Mouse (Mus musculus) MEL (cell line): ENCODE results near the gene Sart1. TPM values are rescaled to one million over a fixed set of nuclear protein-coding genes. Genes with fewer than 3 reads are reported as not detected.

Experiments used
- DNase-seq: peaks from one replicate; pipeline ENCODE4 v3.0.0; 2011; ENCODE audit warnings: low read depth, low spot score
- H3K27ac ChIP-seq: 2 replicates; pipeline ENCODE4 v1.5.1; 2012; ENCODE audit warnings: low read depth, mild to moderate bottlenecking, control low read depth, low read length, moderate library complexity; ENCODE audit not compliant: control insufficient read depth
- H3K27me3 ChIP-seq, 2 experiments: fragments of 150-350 bp in 1 of 2; sonication (generic) in 1 of 2; 2 replicates each; pipeline ENCODE4 v1.6.1; 2012; ENCODE audit warnings: low read length in 2 of 2, mild to moderate bottlenecking in 2 of 2, improper control_type of control experiment in 1 of 2, moderate library complexity in 1 of 2; ENCODE audit not compliant: insufficient read depth in 2 of 2, control insufficient read depth in 1 of 2
- H3K36me3 ChIP-seq, 2 experiments: 2 replicates each; pipeline ENCODE4 v1.6.1; 2012 to 2014; ENCODE audit warnings: low read length in 2 of 2, improper control_type of control experiment in 1 of 2, inconsistent platforms in 1 of 2, mild to moderate bottlenecking in 1 of 2; ENCODE audit not compliant: insufficient read depth in 2 of 2, control insufficient read depth in 1 of 2
- H3K4me1 ChIP-seq, 2 experiments: fragments of 150-350 bp in 1 of 2; sonication (generic) in 1 of 2; 2 replicates each; pipeline ENCODE4 v1.6.1; 2012; ENCODE audit warnings: low read length in 2 of 2, improper control_type of control experiment in 1 of 2, mild to moderate bottlenecking in 1 of 2; ENCODE audit not compliant: insufficient read depth in 2 of 2, control insufficient read depth in 1 of 2
- H3K4me3 ChIP-seq, 2 experiments: fragments of 150-350 bp in 1 of 2; sonication (generic) in 1 of 2; 2 replicates each; pipeline ENCODE4 v1.5.1; 2012; ENCODE audit warnings: low read depth in 2 of 2, low read length in 2 of 2, mild to moderate bottlenecking in 2 of 2, moderate library complexity in 2 of 2, control low read depth in 1 of 2, improper control_type of control experiment in 1 of 2; ENCODE audit not compliant: control insufficient read depth in 1 of 2, insufficient read depth in 1 of 2
- H3K79me2 ChIP-seq: 2 replicates; pipeline ENCODE4 v1.6.1; 2012; ENCODE audit warnings: mild to moderate bottlenecking, low read length, moderate library complexity; ENCODE audit not compliant: control insufficient read depth, poor library complexity, insufficient read depth
- H3K9ac ChIP-seq: 2 replicates; pipeline ENCODE4 v1.6.1; 2012; ENCODE audit warnings: low read depth, mild to moderate bottlenecking, control low read depth, low read length, moderate library complexity; ENCODE audit not compliant: control insufficient read depth, poor library complexity, severe bottlenecking
- H3K9me3 ChIP-seq: fragments of 150-350 bp; sonication (generic); replicated peaks from 2 replicates; pipeline ENCODE4 v1.6.1; 2012; ENCODE audit warnings: mild to moderate bottlenecking, low read length, improper control_type of control experiment, moderate library complexity; ENCODE audit not compliant: insufficient read depth
- CHD1 ChIP-seq: IDR thresholded peaks from 2 replicates; pipeline ENCODE4 v1.6.1; 2012; ENCODE audit warnings: low read depth, mild to moderate bottlenecking, inconsistent platforms, low read length, improper control_type of control experiment
- CHD2 ChIP-seq: IDR thresholded peaks from 2 replicates; pipeline ENCODE4 v1.6.1; 2011; ENCODE audit warnings: low read length, improper control_type of control experiment
- E2F4 ChIP-seq: IDR thresholded peaks from 2 replicates; pipeline ENCODE4 v1.6.1; 2011; ENCODE audit warnings: low read depth, low read length, improper control_type of control experiment, borderline replicate concordance
- GABPA ChIP-seq: IDR thresholded peaks from 2 replicates; pipeline ENCODE4 v1.6.1; 2012; ENCODE audit warnings: low read depth, mild to moderate bottlenecking, inconsistent platforms, low read length, improper control_type of control experiment, moderate library complexity
- GATA1 ChIP-seq: IDR thresholded peaks from 2 replicates; pipeline ENCODE4 v1.6.1; 2011; ENCODE audit warnings: low read depth, low read length, improper control_type of control experiment
- JUND ChIP-seq: IDR thresholded peaks from 2 replicates; pipeline ENCODE4 v1.6.1; 2011; ENCODE audit warnings: low read depth, mild to moderate bottlenecking, improper control_type of control experiment, low read length
- MAX ChIP-seq: IDR thresholded peaks from 2 replicates; pipeline ENCODE4 v1.6.1; 2011; ENCODE audit warnings: low read length, improper control_type of control experiment
- MAZ ChIP-seq: IDR thresholded peaks from 2 replicates; pipeline ENCODE4 v1.6.1; 2012; ENCODE audit warnings: low read depth, mild to moderate bottlenecking, inconsistent platforms, low read length, improper control_type of control experiment
- MEF2A ChIP-seq: IDR thresholded peaks from 2 replicates; pipeline ENCODE4 v1.6.1; 2014; ENCODE audit warnings: low read depth, mild to moderate bottlenecking, inconsistent platforms, low read length, improper control_type of control experiment; ENCODE audit not compliant: poor library complexity, insufficient replicate concordance, severe bottlenecking; ENCODE audit errors: extremely low read depth
- MYB ChIP-seq: IDR thresholded peaks from 2 replicates; pipeline ENCODE4 v1.6.1; 2011; ENCODE audit warnings: mild to moderate bottlenecking, low read depth, low read length, improper control_type of control experiment
- MYC ChIP-seq: IDR thresholded peaks from 2 replicates; pipeline ENCODE4 v1.6.1; 2011; ENCODE audit warnings: low read depth, mild to moderate bottlenecking, low read length, improper control_type of control experiment, moderate library complexity
- NELFE ChIP-seq: IDR thresholded peaks from 2 replicates; pipeline ENCODE4 v1.6.1; 2011; ENCODE audit warnings: low read depth, low read length, improper control_type of control experiment
- POLR2A ChIP-seq, 2 experiments: IDR thresholded peaks; 2 replicates each; pipeline ENCODE4 v1.6.1; 2011 to 2012; ENCODE audit warnings: low read length in 2 of 2, mild to moderate bottlenecking in 2 of 2, control low read depth in 1 of 2, improper control_type of control experiment in 1 of 2, low read depth in 1 of 2, moderate library complexity in 1 of 2; ENCODE audit not compliant: control insufficient read depth in 1 of 2, insufficient read depth in 1 of 2, poor library complexity in 1 of 2
- POLR2AphosphoS5 ChIP-seq: IDR thresholded peaks from 2 replicates; pipeline ENCODE4 v1.6.1; 2012; ENCODE audit warnings: low read depth, borderline replicate concordance, mild to moderate bottlenecking, inconsistent platforms, low read length, moderate library complexity, mixed read lengths
- RAD21 ChIP-seq: IDR thresholded peaks from 2 replicates; pipeline ENCODE4 v1.6.1; 2011; ENCODE audit warnings: mild to moderate bottlenecking, low read depth, low read length, improper control_type of control experiment
- RCOR1 ChIP-seq: IDR thresholded peaks from 2 replicates; pipeline ENCODE4 v1.6.1; 2012; ENCODE audit warnings: low read depth, mild to moderate bottlenecking, inconsistent platforms, low read length, improper control_type of control experiment
- SIN3A ChIP-seq: IDR thresholded peaks from 2 replicates; pipeline ENCODE4 v1.6.1; 2012; ENCODE audit warnings: low read length, improper control_type of control experiment, inconsistent platforms
- SMC3 ChIP-seq: IDR thresholded peaks from 2 replicates; pipeline ENCODE4 v1.6.1; 2011; ENCODE audit warnings: low read depth, low read length, improper control_type of control experiment
- USF2 ChIP-seq, 2 experiments: IDR thresholded peaks; 2 replicates each; pipeline ENCODE4 v1.6.1; 2011 to 2012; ENCODE audit warnings: improper control_type of control experiment in 2 of 2, low read length in 2 of 2, borderline replicate concordance in 1 of 2, inconsistent platforms in 1 of 2, low read depth in 1 of 2, mild to moderate bottlenecking in 1 of 2; ENCODE audit not compliant: insufficient read depth in 1 of 2
- ZC3H11A ChIP-seq: IDR thresholded peaks from 2 replicates; pipeline ENCODE4 v1.6.1; 2012; ENCODE audit warnings: low read depth, mild to moderate bottlenecking, inconsistent platforms, low read length, improper control_type of control experiment
- ZKSCAN1 ChIP-seq: IDR thresholded peaks from 2 replicates; pipeline ENCODE4 v1.6.1; 2012; ENCODE audit warnings: low read depth, mild to moderate bottlenecking, inconsistent platforms, low read length, improper control_type of control experiment, moderate library complexity
- ZMIZ1 ChIP-seq: IDR thresholded peaks from 2 replicates; pipeline ENCODE4 v1.6.1; 2012; ENCODE audit warnings: low read depth, mild to moderate bottlenecking, inconsistent platforms, low read length, improper control_type of control experiment, moderate library complexity
- ZNF384 ChIP-seq: IDR thresholded peaks from 2 replicates; pipeline ENCODE4 v1.6.1; 2012; ENCODE audit warnings: low read depth, mild to moderate bottlenecking, inconsistent platforms, low read length, improper control_type of control experiment
- polyA plus RNA-seq, 2 experiments: library from polyadenylated mRNA; stranded (reverse) in 1 of 2; unstranded in 1 of 2; fragments of >175 nt in 1 of 2; fragments of >200 nt in 1 of 2; gene quantifications; 2 replicates each; pipeline versions ENCODE4 v1.2.1 to v1.2.4; 2012; ENCODE audit warnings: low replicate concordance in 2 of 2, low read depth in 1 of 2; ENCODE audit not compliant: insufficient read length in 2 of 2, insufficient read depth in 1 of 2, missing spikeins in 1 of 2
- total RNA-seq: library from RNA; depleted of rRNA; stranded (reverse); fragments of 300-350 nt; gene quantifications from 2 replicates; pipeline ENCODE4 v1.2.3, GENCODE M21; 2012

Sart1 gene
- total and polyA plus RNA-seq, 3 experiments = 117 to 141 TPM; not detected in 1

- no peaks in the 10 kb centered on the region for H3K79me2 ChIP-seq
- no peak overlapping the region for H3K27ac ChIP-seq
- no peaks in the 10 kb centered on the region for H3K9me3 ChIP-seq
- no peaks in the 10 kb centered on the region; a peak in 1 of 4 replicates for H3K36me3 ChIP-seq
- H3K4me3 ChIP-seq = no peak overlapping the region
- H3K9ac ChIP-seq = no peak overlapping the region
- no peaks in the 10 kb centered on the region for H3K4me1 ChIP-seq
- no peak for DNase-seq
- no peak for TF ChIP-seq CHD2
- no peak for TF ChIP-seq MAX
- TF ChIP-seq GABPA = no peak
- no peak for TF ChIP-seq USF2 (IDR thresholded peaks at IDR 0.05; ENCODE audit: borderline replicate concordance in 1 of 2, insufficient read depth in 1 of 2, low read depth in 1 of 2, low read length in 2 of 2)
- no peak for TF ChIP-seq ZKSCAN1
- no peak for TF ChIP-seq SIN3A
- TF ChIP-seq ZMIZ1 = no peak
- no peak for TF ChIP-seq ZC3H11A
- no peak for TF ChIP-seq MYC
- no peak for TF ChIP-seq SMC3
- no peak for TF ChIP-seq MYB
- TF ChIP-seq GATA1 = no peak
- TF ChIP-seq JUND = no peak
- no peak for TF ChIP-seq POLR2A (IDR thresholded peaks at IDR 0.05; ENCODE audit: control insufficient read depth in 1 of 2, insufficient read depth in 1 of 2, low read depth in 1 of 2, low read length in 2 of 2, poor library complexity in 1 of 2)
- TF ChIP-seq RAD21 = no peak
- TF ChIP-seq NELFE = no peak
- TF ChIP-seq E2F4 = no peak
- TF ChIP-seq ZNF384 = no peak
- no peak for TF ChIP-seq CHD1
- TF ChIP-seq RCOR1 = no peak
- no peaks in the 10 kb centered on the region for H3K27me3 ChIP-seq
These were observed 14.3 kb downstream of the Sart1 start for GRCm38 (mm10) chr19:5374177-5374576.

DNA sequence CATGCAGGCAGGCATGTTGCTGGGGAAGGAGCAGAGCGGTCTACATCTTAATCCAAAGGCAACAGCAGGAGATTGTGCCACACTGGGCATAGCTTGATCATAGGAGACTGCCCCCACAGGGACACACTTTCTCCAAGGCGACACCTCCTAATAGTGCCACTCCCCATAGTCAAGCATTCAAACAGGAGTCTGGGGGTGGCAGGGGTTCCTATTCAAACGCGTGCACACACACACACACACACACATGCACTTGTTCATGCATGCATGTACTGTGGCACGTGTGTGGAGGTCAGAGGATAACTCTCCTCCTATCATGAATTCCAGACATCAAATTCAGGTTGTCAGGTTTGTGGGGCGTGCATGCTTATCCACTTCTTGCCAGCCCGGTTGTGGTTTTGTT lies 15.8 kb downstream of the Sart1 start:
- DNase-seq = no peak
- H3K36me3 ChIP-seq = peaks cover 0 to 7% of the 10 kb centered on the region in 2 experiments; a peak in 2 of 4 replicates
- H3K4me1 ChIP-seq = peaks cover 0 to 9% of the 10 kb centered on the region in 2 experiments; a peak in 2 of 4 replicates
- no peak overlapping the region for H3K27ac ChIP-seq
- no peaks in the 10 kb centered on the region for H3K27me3 ChIP-seq
- no peak overlapping the region for H3K9ac ChIP-seq
- no peaks in the 10 kb centered on the region for H3K9me3 ChIP-seq
- TF ChIP-seq USF2 (IDR thresholded peaks at IDR 0.05; ENCODE audit: borderline replicate concordance in 1 of 2, insufficient read depth in 1 of 2, low read depth in 1 of 2, low read length in 2 of 2) = no peak
- no peak for TF ChIP-seq GATA1
- no peak for TF ChIP-seq POLR2AphosphoS5
- no peak for TF ChIP-seq JUND
- TF ChIP-seq MEF2A = no peak
- no peak for TF ChIP-seq MAZ
- no peak for TF ChIP-seq POLR2A (IDR thresholded peaks at IDR 0.05; ENCODE audit: control insufficient read depth in 1 of 2, insufficient read depth in 1 of 2, low read depth in 1 of 2, low read length in 2 of 2, poor library complexity in 1 of 2)
- peaks cover 11% of the 10 kb centered on the region for H3K79me2 ChIP-seq
- H3K4me3 ChIP-seq = no peak overlapping the region
